Mouse (Mus musculus) kidney, postnatal 36 days (tissue): ENCODE measurements around the gene Tbc1d9b.
"Not testable (repeated sequence)": the region's sequence is repeated elsewhere in the genome, so short reads cannot be mapped to it uniquely, and the experiment has no call there.

Experiments used
- DNase-seq, 2 experiments: peaks; one replicate each; pipeline ENCODE4 v3.0.0; 2021 to 2022; ENCODE audit warnings: mixed read lengths in 2 of 2

Gene Tbc1d9b

GRCm38 (mm10) chr11:50130811-50131766 is at the start of gene Tbc1d9b:
Tbc1d9b (plus strand) TSS chr11:50131396.
- DNase-seq = peak; percentile 90 to 95

- no peak for DNase-seq
These were observed 45.0 kb upstream of the Tbc1d9b start for GRCm38 (mm10) chr11:50086211-50086610.

- no peak for DNase-seq
These were observed 41.4 kb upstream of the Tbc1d9b start for GRCm38 (mm10) chr11:50089840-50090239.

- DNase-seq = no peak
These were observed 40.1 kb upstream of the Tbc1d9b start for GRCm38 (mm10) chr11:50090982-50091675.

- DNase-seq = no peak
These were observed 39.5 kb upstream of the Tbc1d9b start for GRCm38 (mm10) chr11:50091681-50092080.

- no peak for DNase-seq
These were observed 35.5 kb upstream of the Tbc1d9b start for GRCm38 (mm10) chr11:50095661-50096060.

- no peak for DNase-seq
These were observed 34.1 kb upstream of the Tbc1d9b start for GRCm38 (mm10) chr11:50097091-50097490.

- peak; percentile 5 to 27 for DNase-seq
These were observed 32.2 kb upstream of the Tbc1d9b start for GRCm38 (mm10) chr11:50098961-50099481.

- peak; percentile 27 to 54 for DNase-seq
These were observed 31.5 kb upstream of the Tbc1d9b start for GRCm38 (mm10) chr11:50099692-50100091.

- DNase-seq = no peak
These were observed 30.5 kb upstream of the Tbc1d9b start for GRCm38 (mm10) chr11:50100548-50101307.

GRCm38 (mm10) chr11:50101962-50102361 is 29.2 kb upstream of the Tbc1d9b start:
- not testable (repeated sequence) for DNase-seq

- DNase-seq = no peak
These were observed 27.2 kb upstream of the Tbc1d9b start for GRCm38 (mm10) chr11:50104016-50104415.

- no peak for DNase-seq
These were observed 26.0 kb upstream of the Tbc1d9b start for GRCm38 (mm10) chr11:50105237-50105636.

GRCm38 (mm10) chr11:50106024-50106423 is 25.2 kb upstream of the Tbc1d9b start:
- DNase-seq = no peak

- DNase-seq = peak; percentile 32 to 67
These were observed 22.4 kb upstream of the Tbc1d9b start for GRCm38 (mm10) chr11:50108823-50109244.

- DNase-seq = peak; percentile 77 to 91
These were observed 16.9 kb upstream of the Tbc1d9b start for GRCm38 (mm10) chr11:50114329-50114728.

GRCm38 (mm10) chr11:50122631-50123081 is 8.5 kb upstream of the Tbc1d9b start:
- no peak for DNase-seq

- no peak for DNase-seq
These were observed 3.4 kb upstream of the Tbc1d9b start for GRCm38 (mm10) chr11:50127781-50128180.

- peak in 1 of 2 experiments; percentile 22 for DNase-seq
These were observed 605 bp downstream of the Tbc1d9b start for GRCm38 (mm10) chr11:50131801-50132201.

GRCm38 (mm10) chr11:50132265-50132664 is 1.1 kb downstream of the Tbc1d9b start:
- DNase-seq = no peak

- no peak for DNase-seq
These were observed 3.1 kb downstream of the Tbc1d9b start for GRCm38 (mm10) chr11:50134136-50134859.
